Mouse (Mus musculus): ENCODE measurements around the gene Atp1a2.
A peak's percentile ranks its signal among the peaks of the same experiment; 100 is the strongest.

The Atp1a2 gene

DNA sequence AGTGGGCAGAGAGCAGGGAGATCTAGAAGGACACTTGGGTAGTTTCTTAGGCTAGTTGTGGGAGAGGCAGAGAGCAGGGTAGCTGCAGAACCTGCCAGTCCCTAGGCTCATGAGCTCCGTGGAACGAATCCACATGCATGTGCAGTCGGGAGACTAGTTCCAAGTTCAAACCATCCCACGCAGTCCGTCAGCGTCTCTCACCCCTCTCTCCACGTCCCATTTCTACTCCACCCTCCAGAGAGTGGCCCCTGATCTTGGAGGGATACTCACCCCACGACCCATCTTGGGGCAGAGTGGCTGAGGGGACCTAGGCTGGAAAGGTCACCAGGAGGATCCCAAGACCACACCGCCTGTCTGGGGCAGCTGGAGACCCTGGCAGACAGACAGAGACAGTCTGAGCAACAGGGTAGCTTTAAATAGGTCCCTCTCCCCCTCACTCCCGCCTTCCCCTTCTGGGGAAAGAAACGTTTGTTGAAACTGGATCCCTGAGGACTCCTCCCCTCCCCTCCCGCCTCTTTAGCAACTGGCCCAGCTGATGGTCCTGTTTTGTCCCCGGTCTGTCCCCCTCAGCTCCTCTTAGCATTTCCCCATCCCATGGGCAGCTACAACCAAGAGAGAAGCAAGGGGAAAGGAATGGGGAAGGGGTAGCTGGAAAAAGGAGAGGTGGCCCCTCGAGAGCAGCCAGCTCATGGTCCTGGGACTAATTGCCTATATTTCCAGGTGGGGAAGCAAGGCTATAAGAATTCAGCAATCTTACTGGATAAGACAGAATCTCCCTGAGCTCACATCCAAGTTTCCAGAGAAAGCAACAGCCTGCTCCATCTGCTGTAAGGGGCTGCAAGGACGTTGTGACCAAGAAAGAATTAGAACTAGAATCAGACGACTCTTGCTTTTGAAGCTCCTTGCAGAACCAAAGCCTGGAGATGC is at the start of gene Atp1a2:
Gene Atp1a2, minus strand, starts transcription at position 454 of the 927 bp plus-strand sequence.
- DNase-seq (ENCODE audit: low read depth, low spot score) = no peak

DNA sequence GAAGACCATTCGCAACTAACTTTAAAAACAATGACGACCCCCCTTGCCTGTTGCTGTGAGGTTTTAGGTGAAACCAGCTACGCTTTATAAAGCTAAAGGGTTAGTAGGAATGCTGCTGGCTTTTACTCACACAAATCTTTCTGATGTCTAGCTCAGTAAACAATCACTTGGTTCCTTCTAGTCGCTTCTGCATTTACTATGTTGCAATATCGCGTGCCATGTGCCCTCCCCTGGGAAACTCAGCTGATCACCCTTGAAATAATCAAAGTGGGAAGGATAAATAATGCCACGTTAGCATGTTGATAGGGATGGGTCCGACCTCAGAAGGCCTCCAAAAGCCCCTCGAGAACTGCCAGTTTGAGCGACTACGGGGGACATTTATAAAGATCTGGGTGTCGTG is 49.5 kb upstream of the Atp1a2 start:
- DNase-seq (ENCODE audit: low read depth, low spot score) = no peak

DNA sequence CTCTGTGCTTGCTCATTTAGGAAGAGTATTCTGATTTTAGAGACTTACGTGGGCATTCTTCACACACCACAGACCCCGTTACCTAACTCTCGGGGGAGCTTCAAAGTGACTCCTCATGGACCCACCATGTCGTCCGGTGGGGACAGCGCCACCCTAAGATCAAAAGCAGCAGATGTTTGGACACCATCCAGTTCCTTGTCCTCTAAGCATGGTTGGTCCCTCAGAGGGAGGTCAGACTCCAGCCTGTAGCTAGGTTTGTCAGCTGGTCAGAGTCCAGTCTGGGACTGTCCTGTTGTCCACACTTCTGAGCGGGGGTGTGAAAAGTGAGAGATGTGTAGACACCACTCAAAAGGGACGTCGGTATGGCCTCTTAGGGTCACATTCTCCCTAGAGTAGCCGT is 48.8 kb upstream of the Atp1a2 start:
- no peak for DNase-seq (ENCODE audit: low read depth, low spot score)

DNA sequence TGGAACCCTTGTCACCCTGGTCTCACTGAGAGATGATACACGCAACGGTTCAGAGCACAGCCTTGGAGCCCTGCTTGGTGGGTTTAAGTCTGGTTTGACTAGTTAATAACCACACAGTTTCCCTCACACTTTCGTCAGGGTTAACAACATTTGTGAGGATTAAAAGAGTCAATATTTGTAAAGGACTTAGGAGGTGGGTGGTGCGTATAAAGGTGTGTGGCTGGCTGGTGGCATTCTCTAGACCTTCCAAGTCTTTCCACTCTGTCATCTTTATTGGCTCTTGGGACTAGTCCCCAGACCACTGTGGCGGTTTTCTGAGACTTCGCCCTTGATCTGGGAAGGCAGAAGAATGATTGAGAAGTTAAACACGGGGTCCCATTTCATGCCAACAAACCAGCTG is 47.0 kb upstream of the Atp1a2 start:
- no peak for DNase-seq (ENCODE audit: low read depth, low spot score)

DNA sequence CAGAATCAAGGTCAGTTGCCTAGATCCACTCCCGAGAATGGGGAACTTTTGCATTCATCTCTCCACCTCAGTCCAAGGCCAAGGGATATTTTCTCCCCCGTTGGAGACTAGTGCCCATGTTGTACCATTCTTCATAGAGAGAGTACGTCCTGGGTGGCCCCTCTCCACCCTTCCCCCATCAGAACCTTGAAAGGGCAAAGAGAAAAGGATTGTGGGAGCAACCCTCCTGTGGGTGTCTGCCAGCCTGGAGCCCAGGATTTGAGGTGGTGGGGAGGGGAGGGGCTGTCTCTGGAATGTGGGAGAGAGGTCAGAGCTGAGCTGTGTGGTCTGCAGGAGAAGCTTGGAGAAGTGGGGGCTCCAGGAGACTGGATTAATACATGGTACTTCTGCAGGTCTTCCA is 46.0 kb upstream of the Atp1a2 start:
- no peak for DNase-seq (ENCODE audit: low read depth, low spot score)

DNA sequence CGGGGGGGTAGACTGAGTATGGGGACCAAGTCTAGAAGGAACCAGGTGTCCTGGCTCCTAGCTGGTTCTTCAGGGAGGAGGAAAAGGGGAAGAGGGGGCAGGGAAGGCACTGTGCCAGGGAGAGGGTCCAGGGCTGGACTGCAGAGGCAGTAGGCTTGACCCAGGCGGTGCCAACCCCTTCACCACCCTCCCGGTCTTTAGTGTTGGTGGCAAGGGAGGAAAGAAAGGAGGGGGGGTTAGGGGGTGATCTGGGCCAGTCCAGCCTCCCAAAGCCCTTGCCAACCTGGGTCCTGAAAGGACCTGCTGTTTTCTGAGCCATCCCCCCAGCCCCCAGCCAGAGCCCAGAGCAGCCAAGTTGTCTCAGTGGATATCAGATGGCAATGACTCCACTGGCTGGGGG is 44.9 kb upstream of the Atp1a2 start:
- DNase-seq (ENCODE audit: low read depth, low spot score) = no peak

DNA sequence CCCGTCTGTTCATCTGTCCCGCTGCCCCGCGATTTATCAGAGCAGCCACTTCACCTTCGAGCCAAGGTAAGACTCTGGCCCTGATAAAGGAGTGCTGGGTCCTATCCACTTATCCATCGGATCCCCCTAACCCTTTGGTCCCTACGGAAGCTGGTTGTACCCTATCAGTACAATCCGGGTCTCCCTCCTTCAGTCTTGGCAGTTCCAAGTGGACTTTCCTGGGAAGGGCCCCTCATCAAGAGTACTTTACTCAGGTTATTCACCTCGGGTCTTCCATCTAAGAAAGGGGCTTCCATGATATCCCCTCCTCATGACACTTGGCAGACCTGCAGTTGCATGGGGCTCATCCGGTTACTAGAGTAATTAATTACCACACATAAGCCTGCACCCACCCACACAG is 43.5 kb upstream of the Atp1a2 start:
- no peak for DNase-seq (ENCODE audit: low read depth, low spot score)

DNA sequence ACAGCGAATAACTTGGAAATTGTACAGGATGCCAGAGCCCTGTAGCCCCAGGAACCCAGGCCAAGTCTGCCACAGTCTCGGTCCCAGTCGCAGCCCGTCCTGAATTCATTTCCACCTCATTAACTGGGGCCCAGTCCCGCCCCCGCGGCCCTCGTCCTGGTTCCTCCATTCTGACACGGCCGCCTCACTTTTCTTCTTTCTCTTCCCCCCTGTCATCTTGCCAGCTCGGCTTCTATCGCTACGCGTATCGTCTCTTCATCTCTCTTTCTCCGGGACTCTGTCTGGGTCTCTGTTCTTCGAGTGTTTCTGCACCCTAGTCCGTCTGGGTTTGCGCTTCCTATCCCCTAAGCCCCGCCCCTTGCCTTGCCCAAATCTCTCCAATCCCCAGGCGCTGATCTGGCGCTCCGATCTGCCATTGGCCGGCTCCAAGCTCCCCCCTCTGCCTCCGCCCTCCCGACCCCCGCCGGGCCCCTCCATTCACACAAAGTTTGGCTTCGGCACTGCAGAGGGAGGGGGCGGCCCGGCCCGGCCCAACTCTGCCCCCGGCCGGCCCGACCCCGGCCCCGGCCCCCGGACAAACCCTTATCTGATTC is 43.0 kb upstream of the Atp1a2 start, which contains the start of gene Kcnj10:
Gene Kcnj10, plus strand, starts transcription at position 482 of the 593 bp plus-strand sequence.
- DNase-seq (ENCODE audit: low read depth, low spot score) = peak; percentile 66

DNA sequence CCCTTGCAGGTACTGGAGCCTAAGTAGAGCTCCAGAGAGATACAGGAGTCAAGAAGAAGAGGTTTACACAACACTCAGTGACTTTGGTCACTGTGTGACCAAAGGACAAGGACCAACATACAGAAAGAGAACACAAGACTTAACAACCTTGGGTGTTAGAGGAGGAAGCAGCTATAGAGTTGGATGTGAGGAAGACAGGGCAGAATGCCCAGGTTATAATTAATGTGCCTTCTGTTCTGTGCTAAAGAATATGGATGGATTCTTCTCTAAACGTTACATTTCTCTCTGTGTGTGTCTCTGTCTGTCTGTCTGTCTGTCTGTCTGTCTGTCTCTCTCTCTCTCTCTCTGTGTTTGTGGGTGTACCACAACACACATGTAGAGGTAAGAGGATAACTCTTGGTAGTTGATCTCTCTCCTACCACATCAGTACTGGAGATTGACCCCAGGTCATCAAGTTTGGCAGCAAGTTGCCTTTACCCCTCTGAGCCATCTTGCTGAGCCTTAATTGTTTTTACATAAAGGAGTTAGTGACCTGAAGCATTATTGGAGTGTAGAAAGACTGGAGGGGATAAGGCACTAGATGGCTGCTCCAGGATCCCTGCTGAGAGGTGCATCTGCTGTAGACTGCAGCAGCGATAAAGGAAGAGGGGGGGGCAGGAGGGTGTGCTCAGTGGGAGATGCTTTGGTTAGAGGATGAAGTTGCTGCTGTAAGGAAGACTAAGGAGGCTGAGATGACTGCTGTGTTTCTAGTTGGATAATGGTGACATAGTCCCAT is 39.7 kb upstream of the Atp1a2 start:
- DNase-seq (ENCODE audit: low read depth, low spot score) = no peak

DNA sequence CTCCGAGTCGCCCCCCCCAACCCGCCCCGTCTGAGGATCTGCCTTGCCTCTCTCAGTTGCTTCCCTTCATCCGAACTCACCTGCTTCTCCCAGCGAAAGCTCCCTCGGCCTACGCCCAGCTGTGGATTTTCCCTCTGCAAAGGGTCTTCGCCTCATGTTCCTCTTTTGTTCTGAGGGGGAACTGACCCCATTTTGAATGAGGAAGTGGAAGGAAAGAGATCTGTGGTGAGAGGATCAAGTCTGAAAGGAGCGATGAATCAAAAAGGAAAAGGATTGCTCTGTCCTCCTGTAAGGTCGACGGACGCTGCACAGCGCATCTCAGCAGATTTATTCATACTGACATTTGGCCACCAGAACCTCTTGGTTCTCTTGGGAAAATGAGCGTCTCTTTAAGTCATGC is 37.9 kb upstream of the Atp1a2 start:
- no peak for DNase-seq (ENCODE audit: low read depth, low spot score)

DNA sequence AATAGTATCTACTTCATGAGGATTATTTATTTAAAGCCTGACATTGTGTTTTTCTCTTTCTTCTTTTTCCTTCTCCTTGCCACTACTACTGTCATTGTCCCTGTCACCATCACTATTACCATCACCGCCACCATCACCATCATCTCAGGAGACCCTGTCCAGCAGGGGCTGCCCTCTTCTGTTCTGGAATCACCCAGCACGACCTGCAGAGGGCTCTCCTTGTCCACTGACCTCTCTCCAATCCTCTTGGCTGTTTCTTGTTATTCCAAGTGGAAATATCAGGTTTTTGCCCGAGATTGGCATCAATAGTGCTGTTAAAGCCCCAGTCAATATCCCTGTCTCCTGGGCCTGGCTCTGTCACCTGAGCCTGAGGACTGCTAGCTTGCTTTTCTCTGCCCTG is 35.6 kb upstream of the Atp1a2 start:
- DNase-seq (ENCODE audit: low read depth, low spot score) = no peak

DNA sequence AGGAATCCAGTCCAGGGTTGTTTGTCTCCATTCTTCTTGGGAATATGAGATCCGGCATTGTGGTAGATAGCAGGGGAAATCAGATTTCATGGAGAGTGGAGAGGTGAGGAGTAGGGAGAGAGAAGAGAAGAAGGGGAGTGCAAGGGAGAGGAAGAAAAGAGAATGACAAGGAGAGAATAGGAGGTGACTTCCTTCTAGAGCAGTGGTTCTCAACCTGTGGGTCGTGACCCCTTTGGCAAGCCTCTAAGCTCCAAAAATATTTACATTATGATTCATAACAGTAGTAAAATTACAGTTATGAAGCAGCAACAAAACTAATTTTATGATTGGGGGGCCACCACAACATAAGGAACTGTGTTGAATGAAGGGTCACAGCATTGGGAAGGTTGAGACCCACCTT is 35.1 kb upstream of the Atp1a2 start:
- no peak for DNase-seq (ENCODE audit: low read depth, low spot score)

DNA sequence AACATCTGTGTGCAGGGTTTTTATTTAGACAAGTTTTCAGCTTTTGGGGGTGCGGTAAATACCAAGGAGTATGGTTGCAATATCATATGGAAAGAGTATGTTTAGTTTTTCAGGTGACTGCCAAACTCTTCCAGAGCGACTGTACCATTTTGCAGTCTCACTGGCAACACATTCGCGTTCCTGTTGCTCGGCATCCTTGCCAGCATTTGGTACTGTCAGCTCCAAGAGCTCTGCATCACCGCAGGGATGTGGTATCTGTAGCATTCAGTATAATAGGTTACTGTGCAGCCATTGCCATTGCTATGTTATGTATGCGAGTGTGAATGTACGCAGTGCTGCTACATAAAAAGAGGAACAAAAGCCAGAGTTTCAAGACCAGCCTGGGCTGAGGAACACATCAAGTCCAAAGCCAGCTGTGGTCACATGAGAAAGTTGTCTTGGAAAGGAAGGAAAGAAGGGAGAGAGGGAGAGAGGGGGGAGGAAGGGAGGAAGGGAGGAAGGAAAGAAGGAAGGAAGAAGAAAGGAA is 33.6 kb upstream of the Atp1a2 start:
- no peak for DNase-seq (ENCODE audit: low read depth, low spot score)

DNA sequence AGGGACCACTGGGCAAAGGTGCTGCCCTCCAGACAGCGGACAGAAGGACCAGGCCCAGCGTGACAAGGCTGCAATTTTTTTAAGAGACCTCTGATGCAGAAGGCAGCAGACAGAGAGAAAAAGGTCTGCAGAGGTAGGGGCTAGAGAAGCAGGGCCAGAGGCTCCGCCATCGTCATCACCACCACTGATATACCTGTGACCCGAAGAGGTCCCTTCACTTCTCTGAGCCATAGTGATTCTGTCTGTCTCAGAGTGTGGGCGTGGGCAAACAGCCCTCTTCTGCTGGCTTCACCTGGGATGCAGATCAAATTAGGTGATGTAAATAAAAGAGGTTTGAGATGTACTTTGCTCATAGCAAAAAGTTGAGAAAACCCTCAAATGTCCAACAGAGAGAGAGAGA is 31.8 kb upstream of the Atp1a2 start:
- no peak for DNase-seq (ENCODE audit: low read depth, low spot score)

DNA sequence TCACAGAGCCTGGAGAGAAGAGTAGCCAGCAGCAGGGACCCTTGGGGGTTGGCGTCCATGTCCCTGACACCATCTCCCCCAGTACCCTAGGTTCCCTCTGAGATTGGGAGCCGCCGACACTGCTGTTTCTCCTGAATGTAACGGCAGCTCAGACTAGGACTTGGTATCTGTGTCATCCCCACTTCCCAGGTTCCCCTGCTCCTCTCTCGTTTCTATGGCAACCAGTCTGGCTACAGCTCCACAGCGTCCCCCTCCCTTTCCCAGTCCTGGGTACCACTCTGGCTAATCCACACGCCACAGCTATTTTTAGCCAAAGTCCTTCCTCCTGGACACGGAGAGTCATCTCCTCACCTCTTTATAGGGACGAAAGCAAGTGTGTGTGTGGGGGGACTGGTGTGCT is 31.3 kb upstream of the Atp1a2 start, which contains the start of gene Kcnj9:
Gene Kcnj9, minus strand, starts transcription at position 188 of the 400 bp plus-strand sequence.
- DNase-seq (ENCODE audit: low read depth, low spot score) = peak; percentile 59

DNA sequence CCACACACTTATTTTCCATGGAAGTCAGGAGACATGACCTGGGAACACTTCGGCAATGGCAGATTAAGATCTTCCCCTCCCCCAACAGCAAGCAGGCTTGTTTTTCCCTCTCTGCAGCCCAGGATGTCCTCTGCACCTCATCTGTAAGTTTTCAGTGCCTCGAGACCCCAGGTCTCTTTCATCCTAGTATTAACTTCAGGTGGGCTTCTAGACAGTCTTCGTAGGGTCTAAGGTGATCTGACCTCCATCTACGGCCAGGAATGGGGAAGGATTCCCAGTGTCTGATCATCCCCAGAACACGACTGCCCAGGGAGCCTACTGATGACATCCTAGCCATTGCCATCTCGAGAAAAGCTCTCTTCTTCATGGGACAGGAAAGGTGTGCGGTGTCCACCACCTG is 30.6 kb upstream of the Atp1a2 start:
- DNase-seq (ENCODE audit: low read depth, low spot score) = no peak

DNA sequence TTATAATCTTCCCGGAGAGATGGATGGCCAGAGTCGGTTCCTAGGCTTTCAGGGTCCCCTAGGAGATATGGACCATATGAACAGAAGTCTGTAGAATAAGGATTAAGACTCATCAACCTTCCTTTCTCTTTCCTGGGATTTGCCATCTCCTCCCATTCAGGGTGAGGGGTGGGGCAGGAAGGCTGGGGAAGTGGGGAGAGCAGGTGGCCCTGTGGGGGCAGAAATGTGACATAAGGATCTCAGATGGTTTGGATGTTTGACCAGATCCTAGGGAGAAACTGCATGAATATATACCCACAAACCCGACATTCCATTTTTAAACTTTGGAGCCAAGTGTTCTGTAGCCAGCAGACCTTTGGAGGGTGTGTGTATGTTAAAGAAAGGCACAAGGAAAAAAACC is 30.2 kb upstream of the Atp1a2 start:
- DNase-seq (ENCODE audit: low read depth, low spot score) = no peak

DNA sequence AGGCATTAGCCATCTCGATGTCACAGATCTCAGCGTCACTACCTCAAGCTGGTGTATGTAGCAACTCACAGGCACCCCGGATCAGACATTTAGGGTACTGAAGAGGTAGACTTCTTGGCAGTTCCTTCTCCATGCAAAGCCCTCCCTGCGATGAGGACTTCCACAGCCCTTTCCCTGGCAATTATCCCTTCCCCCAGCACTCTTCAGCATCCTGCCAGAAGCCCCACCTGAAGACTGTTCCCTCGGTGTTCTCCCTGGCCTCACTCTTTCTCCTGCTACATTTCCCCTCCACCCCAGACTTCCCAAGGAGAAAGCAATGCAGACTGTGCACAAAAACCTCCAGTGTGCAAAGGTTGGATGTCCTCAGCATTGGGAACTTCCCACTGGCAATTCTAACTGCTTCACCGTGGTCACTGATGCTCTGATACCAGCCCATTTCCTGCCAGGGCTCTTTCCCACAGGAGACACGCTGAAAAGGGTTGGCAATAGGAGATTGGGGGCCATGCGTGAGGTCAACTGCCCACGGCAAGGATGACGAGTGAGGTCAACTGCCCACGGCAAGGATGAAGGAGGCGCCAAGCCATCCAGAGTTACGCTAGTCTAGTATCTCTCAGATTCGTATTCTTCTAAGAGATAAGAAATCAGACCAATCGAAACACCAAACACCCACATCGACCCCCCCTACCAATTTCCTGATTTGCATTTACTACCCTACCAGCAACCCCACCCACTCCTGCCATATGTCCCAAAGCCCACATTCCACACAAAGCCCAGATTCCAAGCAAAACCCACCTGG is 29.5 kb upstream of the Atp1a2 start:
- no peak for DNase-seq (ENCODE audit: low read depth, low spot score)

DNA sequence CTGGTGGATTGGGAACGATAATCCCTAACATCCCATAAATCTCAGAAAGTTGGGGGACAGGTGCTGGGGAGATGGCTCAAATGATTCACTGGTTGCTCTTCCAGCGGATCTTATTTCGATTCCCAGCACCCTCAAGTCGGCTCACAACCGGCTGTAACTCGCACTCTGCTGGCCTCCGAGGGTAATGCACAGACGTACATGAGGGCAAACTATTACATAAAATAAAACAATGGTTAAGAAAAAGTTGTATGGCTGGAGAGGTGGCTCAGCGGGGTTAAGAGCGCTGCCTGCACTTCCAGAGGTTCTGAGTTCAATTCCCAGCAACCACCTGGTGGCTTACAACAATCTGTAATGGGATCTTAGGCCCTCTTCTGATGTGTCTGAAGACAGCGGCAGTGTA is 28.8 kb upstream of the Atp1a2 start:
- DNase-seq (ENCODE audit: low read depth, low spot score) = no peak

DNA sequence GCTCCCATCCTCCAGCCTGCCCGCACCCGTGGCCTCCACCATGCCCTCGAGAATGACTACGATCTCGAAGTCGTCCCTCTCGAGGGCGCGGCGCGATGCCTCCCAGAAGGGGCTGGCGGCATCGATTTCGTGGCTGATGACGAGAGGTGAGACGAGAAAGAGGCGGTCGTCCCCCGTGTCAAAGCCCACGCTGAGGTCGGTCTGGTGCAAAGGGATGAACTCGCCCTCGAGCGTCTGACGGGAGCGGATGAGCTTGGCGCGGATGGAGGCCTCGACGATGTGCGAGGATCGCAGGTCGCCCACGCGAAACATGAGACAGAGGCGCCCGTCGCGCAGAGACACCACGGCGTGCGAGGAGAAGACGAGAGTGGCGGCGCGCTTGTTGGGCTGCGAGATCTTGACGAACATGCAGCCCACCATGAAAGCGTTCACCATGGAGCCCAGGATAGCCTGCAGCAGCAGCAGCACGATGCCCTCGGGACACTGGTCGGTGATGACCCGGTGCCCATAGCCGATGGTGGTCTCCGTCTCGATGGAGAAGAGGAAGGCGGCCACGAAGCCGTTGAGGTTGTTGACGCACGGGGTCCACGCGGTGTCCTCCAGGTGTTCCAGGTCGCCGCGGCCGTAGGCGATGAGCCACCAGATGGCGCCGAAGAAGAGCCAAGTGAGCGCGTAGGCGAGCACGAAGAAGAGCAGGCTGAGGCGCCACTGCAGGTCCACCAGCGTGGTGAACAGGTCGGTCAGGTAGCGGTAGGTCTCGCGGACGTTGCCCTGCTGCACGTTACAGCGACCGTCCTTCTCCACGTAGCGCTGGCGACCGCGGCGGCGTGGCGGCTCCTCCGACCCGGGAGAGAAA is 28.0 kb upstream of the Atp1a2 start:
- DNase-seq (ENCODE audit: low read depth, low spot score) = no peak
